Mouse (Mus musculus): ENCODE data around the gene Rab31. TPM values are rescaled to one million over a fixed set of nuclear protein-coding genes. Genes with fewer than 3 reads are reported as not detected.
A peak's percentile ranks its signal among the peaks of the same experiment; 100 is the strongest.

Gene Rab31
- polyA plus RNA-seq, 1 experiment from 2014 or later = 73.0 TPM

DNA sequence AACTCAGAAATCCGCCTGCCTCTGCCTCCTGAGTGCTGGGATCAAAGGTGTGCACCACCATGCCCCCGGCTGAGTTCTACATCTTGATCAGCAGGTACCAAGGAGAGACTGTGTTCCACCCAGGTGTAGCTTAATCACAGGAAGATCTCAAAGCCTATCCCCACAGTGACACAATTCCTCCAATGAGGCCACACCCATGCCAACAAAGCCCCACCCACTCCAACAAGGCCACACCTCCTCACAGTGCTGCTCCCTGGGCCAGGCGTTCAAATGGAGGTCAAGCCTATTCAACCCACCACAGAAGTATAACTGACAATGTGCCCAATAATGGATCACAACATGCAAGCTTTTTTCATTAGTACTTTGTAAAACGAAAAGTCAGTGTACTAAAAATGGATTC is 4.9 kb upstream of the Rab31 start:
- 87% methylated on average over 4 of the region's 4 CpGs for WGBS
- no peak for ATAC-seq (ENCODE audit: low FRiP score)
- no peaks in the 10 kb centered on the region for H3K36me3 ChIP-seq
- H3K4me2 ChIP-seq = no peak overlapping the region
- no peaks in the 10 kb centered on the region for H3K27me3 ChIP-seq
- H3K27ac ChIP-seq = no peak overlapping the region
- no peak overlapping the region for H3K9ac ChIP-seq
- no peaks in the 10 kb centered on the region for H3K9me3 ChIP-seq
- peaks cover 14% of the 10 kb centered on the region for H3K4me1 ChIP-seq (replicated peaks)
- H3K4me3 ChIP-seq = no peak overlapping the region

DNA sequence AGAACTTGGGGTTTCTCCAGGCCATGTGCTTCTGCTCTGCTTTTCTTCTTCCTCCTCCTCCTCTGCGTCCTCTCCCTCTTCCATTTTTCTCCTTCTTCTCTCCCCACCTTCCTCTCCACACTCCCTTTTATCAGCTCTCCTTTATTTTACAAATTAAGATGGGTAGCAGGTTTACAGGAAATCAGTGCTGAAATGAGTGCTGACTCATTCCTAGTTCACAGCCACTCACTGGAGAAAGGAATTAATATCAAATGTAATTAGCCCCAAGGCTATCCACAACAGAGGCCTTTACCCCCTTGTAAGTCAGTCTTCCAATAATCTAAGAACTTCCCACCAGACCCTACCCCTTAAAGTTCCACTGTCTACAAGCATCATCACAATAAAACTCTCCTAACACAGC is 3.7 kb upstream of the Rab31 start:
- WGBS = 87% methylated on average over 1 of the region's 1 CpGs
- Histone ChIP-seq H3K27me3 (no peaks in the 10 kb centered on the region), H3K4me1 (replicated peaks) (peaks cover 16% of the 10 kb centered on the region), H3K9ac (no peak overlapping the region), H3K27ac (no peak overlapping the region), H3K4me3 (no peak overlapping the region), H3K36me3 (no peaks in the 10 kb centered on the region), H3K4me2 (no peak overlapping the region), H3K9me3 (no peaks in the 10 kb centered on the region)
- no peak for ATAC-seq (ENCODE audit: low FRiP score)

DNA sequence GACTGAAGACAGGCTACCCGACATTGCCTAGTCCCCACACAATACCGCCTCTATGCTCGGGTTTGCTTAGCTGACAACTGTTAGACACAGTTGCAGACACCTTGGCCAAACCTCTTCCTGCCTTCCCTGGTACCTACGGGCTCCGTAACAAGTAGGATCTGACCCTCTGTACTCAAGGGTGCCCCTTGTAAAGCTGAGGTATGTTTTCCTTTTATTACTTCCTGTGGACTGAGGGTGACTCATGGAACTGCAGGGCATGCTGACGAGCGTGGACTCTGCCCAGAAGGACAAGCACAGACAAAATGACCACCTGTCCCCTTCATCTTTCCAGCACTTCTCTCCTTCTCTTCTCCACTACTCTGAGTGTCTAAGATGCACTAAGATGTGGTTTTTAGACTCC is 1.9 kb upstream of the Rab31 start:
- no peaks in the 10 kb centered on the region for H3K27me3 ChIP-seq
- H3K9me3 ChIP-seq = no peaks in the 10 kb centered on the region
- no peak overlapping the region for H3K4me3 ChIP-seq
- peaks cover 33% of the 10 kb centered on the region for H3K4me1 ChIP-seq (replicated peaks)
- H3K36me3 ChIP-seq = no peaks in the 10 kb centered on the region
- H3K9ac ChIP-seq = no peak overlapping the region
- H3K27ac ChIP-seq = no peak overlapping the region
- ATAC-seq (ENCODE audit: low FRiP score) = no peak
- 75% methylated on average over 7 of the region's 7 CpGs for WGBS
- H3K4me2 ChIP-seq = no peak overlapping the region

DNA sequence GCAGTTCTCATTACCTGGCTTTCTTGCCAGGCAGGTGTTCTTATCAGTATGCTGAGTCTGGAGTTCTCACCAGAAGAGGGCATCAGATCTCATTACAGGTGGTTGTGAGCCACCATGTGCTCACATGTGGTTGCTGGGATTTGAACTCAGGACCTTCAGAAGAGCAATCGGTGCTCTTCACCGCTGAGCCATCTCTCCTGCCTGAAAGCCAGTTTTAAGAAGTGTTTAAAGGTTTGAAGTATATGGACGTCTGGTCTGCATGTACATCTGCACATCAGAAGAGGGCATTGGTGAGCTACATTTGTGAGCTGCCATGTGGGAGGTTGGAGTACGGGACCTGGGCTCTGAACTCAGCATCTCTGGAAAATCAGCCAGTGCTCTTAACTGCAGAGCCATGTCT is 1.1 kb upstream of the Rab31 start:
- Histone ChIP-seq H3K4me3 (no peak overlapping the region), H3K9ac (no peak overlapping the region), H3K27me3 (no peaks in the 10 kb centered on the region), H3K4me1 (replicated peaks) (peaks cover 42% of the 10 kb centered on the region), H3K4me2 (no peak overlapping the region), H3K27ac (no peak overlapping the region), H3K36me3 (no peaks in the 10 kb centered on the region), H3K9me3 (no peaks in the 10 kb centered on the region)
- no peak for ATAC-seq (ENCODE audit: low FRiP score)
- WGBS = 64% methylated on average over 4 of the region's 4 CpGs

DNA sequence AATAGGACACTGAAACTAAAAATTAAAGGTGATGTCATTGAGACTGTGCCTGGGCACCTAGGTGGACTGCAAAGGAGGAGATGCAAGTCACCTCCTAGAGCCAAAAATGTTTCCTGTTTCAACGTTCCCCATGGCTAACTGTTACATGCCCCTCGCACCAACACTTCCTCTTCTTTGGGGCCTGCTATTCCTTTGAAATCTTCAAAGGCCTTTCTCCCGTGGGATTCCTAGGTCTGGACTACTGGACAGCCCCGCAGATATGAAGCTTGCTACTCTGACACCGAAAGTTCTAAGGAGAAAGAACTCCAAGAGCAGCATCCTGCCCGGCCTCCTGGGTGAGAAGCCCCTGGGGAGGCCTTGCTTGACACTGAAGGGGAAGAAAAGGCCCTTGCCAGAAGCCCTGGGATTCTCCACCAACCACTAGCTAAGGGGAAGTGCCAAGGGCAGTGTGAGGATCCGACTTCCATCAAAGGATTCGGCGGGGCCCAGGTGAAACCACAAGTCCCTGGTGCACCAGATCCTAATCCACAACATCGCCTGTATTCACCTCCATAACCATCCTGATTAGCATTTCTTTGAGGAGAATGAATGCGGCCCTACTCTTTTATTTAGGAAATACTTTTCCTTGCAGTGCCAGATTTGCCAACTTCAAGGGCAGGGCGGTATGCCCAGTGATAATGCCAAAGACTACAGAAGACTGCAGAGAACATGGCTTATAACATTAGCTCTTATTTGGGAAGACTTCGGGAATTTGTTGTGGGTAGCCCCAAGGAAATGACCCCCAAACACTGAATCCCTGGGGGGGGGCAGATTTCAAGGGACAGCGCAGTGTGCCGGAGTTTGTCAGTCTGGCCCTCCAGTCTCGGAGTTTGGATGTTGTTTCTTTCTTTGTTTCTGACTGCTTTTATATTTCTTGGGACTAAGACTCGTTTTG is 1.3 kb downstream of the Rab31 start:
- ATAC-seq (ENCODE audit: low FRiP score) = no peak
- no peaks in the 10 kb centered on the region for H3K9me3 ChIP-seq
- 16% methylated on average over 17 of the region's 17 CpGs for WGBS
- H3K27me3 ChIP-seq = no peaks in the 10 kb centered on the region
- peak overlapping the region; percentile 94 for H3K9ac ChIP-seq
- peaks cover 54% of the 10 kb centered on the region for H3K4me1 ChIP-seq (replicated peaks)
- peak overlapping the region; percentile 67 for H3K4me3 ChIP-seq
- peak overlapping the region; percentile 72 for H3K4me2 ChIP-seq
- H3K27ac ChIP-seq = no peak overlapping the region
- peaks cover 4% of the 10 kb centered on the region; the same call in 1 of the 2 replicates for H3K36me3 ChIP-seq

DNA sequence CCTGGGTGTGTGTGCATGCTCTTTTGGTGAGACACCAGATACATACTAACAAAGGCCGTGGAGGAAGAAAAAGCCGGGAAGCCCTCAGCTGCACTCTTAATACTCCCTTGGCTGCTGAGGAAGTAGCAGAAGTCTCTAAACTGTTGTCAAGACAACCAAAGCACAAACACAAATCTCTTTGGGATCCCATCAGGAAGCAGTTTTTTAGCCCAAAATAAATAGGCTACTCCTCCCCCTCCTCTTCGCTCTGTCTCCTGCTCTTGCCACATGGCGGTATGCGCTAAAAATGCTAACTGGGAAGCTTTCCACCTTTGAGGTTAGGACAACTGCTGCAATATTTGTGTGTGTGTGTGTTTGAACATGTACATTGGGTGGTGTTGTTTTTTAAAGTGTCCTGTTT is 4.1 kb downstream of the Rab31 start:
- no peak for ATAC-seq (ENCODE audit: low FRiP score)
- Histone ChIP-seq H3K4me1 (replicated peaks) (peaks cover 54% of the 10 kb centered on the region), H3K9me3 (no peaks in the 10 kb centered on the region), H3K27ac (peak overlapping the region; percentile 36), H3K9ac (no peak overlapping the region), H3K4me2 (0 out of 2 replicates have a peak overlapping the region, but pooled peaks have one; percentile 10), H3K36me3 (peaks cover 11% of the 10 kb centered on the region; the same call in 1 of the 2 replicates), H3K4me3 (no peak overlapping the region), H3K27me3 (no peaks in the 10 kb centered on the region)
- WGBS = 36% methylated on average over 5 of the region's 5 CpGs

DNA sequence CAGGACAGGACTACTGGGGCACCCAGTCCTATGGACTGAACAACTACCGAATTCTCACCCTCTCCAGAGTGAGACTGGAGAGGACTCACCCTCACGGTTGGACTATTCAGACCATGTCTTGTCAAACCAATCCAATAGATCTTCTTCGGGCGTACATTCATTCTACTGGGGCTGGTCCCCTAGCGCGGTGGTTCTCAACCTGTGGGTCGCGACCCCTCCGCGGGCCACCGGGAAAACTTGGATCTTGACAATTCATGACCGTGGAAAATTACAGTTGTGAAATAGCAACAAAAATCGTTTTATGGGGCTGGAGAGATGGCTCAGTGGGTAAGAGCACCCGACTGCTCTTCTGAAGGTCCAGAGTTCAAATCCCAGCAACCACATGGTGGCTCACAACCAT is 9.3 kb downstream of the Rab31 start:
- Histone ChIP-seq H3K27ac (no peak overlapping the region), H3K36me3 (peaks cover 32% of the 10 kb centered on the region), H3K4me3 (no peak overlapping the region), H3K9ac (no peak overlapping the region), H3K4me1 (replicated peaks) (peaks cover 8% of the 10 kb centered on the region), H3K27me3 (no peaks in the 10 kb centered on the region), H3K9me3 (no peaks in the 10 kb centered on the region), H3K4me2 (no peak overlapping the region)
- WGBS = 95% methylated on average over 14 of the region's 14 CpGs
- no peak for ATAC-seq (ENCODE audit: low FRiP score)

DNA sequence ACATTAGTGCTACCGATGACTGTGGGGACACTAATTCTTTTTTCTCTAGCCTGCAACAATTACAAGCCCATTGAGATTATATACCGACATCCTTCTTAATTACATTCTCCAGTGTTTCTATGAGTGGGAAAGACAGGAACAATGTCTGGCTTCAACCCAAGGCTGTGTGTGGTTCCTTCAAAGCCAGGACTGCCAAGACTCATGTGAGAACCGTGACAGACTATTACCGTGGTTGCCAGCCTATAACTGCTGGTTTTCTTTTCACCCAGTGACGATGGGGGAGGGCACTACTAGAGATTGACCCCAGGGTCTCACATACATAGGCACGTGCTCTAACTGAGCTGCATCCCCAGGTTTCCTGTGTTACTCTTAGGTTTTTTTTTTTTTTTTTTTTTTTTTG is 15.4 kb downstream of the Rab31 start:
- H3K9ac ChIP-seq = no peak overlapping the region
- H3K9me3 ChIP-seq = peaks cover 20% of the 10 kb centered on the region
- no peaks in the 10 kb centered on the region for H3K27me3 ChIP-seq
- no peaks in the 10 kb centered on the region for H3K4me1 ChIP-seq (replicated peaks)
- peak overlapping the region; percentile 55; the same call in 1 of the 2 replicates for H3K27ac ChIP-seq
- 0 out of 2 replicates have a peak, but pooled peaks have one; percentile 36 for ATAC-seq (ENCODE audit: low FRiP score)
- 54% methylated on average over 6 of the region's 6 CpGs for WGBS
- no peak overlapping the region for H3K4me3 ChIP-seq
- peaks cover 34% of the 10 kb centered on the region for H3K36me3 ChIP-seq
- H3K4me2 ChIP-seq = no peak overlapping the region

DNA sequence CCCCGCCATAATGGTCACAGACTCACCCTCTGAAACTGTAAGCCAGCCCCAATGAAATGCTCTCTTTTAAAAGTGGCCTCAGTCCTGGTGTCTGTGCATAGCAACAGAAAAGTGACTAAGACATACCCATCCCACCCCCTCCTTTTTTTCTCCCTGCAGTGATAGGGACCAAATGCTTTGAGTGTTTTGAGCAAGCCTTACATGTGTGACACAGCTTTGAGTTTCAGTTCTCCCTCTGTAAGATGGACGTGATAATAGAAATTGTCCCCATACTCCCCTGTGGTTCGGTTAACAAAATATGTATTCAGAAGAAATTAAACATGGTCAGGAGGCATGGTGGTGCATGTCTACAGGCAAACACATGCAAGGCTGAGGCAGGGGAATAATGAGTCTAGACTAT is 16.7 kb downstream of the Rab31 start:
- H3K4me2 ChIP-seq = no peak overlapping the region
- peaks cover 34% of the 10 kb centered on the region for H3K36me3 ChIP-seq
- H3K4me1 ChIP-seq (replicated peaks) = no peaks in the 10 kb centered on the region
- WGBS = 89% methylated on average over 3 of the region's 3 CpGs
- H3K9me3 ChIP-seq = peaks cover 20% of the 10 kb centered on the region
- H3K27me3 ChIP-seq = no peaks in the 10 kb centered on the region
- H3K4me3 ChIP-seq = no peak overlapping the region
- ATAC-seq (ENCODE audit: low FRiP score) = no peak
- H3K27ac ChIP-seq = no peak overlapping the region
- no peak overlapping the region for H3K9ac ChIP-seq

DNA sequence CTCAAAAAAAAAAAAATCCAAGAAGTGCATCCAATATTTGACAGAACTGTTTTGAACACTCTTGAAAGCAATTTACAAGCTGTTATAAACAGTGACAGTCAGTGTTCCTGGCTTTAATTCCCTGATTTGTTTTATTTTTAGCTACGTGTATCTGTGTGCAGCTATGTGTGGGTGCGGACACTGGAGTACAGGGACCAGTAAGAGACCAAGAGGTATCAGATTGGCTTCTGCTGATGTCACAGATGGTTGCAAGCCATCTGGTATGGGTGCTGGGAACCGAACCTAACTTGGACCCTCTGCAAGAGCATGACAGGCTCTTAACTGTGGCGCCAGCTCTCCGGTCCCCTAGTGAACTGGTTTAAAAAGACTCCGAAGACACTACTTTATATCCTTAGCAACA is 19.4 kb downstream of the Rab31 start:
- Histone ChIP-seq H3K4me2 (no peak overlapping the region), H3K27ac (no peak overlapping the region), H3K27me3 (no peaks in the 10 kb centered on the region), H3K4me1 (replicated peaks) (no peaks in the 10 kb centered on the region), H3K36me3 (peaks cover 15% of the 10 kb centered on the region), H3K4me3 (no peak overlapping the region), H3K9ac (no peak overlapping the region), H3K9me3 (peaks cover 20% of the 10 kb centered on the region)
- WGBS = 97% methylated on average over 6 of the region's 6 CpGs
- no peak for ATAC-seq (ENCODE audit: low FRiP score)

DNA sequence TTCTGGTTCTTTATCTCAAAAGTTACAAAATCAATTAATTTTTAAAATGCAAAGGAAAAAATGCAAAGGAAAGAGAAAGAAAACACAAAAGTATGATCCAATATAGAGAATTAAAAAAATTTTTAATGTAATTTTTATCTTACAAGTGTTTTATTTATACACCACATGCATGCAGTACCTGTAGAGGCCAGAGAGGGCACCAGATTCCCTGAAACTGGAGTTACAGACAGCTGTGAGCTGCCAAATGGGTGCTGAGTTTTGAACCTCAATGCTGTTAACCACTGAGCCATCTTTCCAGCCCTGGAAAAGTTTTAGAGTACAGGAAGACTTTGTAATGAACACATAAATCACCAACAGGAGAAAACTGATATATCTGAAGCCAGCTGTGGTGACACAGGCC is 22.3 kb downstream of the Rab31 start:
- Histone ChIP-seq H3K9ac (no peak overlapping the region), H3K4me2 (no peak overlapping the region), H3K4me3 (no peak overlapping the region), H3K27me3 (no peaks in the 10 kb centered on the region), H3K36me3 (peaks cover 16% of the 10 kb centered on the region), H3K4me1 (replicated peaks) (0 out of 2 replicates have a peak, but pooled peaks cover 8% of the 10 kb centered on the region), H3K9me3 (peaks cover 20% of the 10 kb centered on the region), H3K27ac (no peak overlapping the region)
- ATAC-seq (ENCODE audit: low FRiP score) = no peak

DNA sequence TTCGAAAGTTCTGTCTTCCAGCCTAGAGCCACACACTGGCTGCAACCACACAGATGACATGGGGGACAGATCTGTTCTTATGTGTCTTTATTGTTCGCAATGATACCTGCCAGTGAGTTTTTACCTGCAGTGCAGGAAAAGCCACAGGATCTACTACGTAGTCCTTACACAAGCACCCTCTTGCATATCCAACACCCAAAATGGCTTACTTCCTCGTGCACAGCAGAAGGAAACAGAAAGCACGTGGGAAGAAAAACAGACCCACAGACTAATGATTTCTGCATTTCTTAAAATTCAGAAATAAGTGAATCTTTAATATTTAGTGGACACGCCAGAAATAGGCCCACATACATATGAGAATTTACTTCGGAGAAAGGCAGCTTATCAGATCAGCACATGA is 22.7 kb downstream of the Rab31 start:
- no peak overlapping the region for H3K4me3 ChIP-seq
- WGBS = 96% methylated on average over 7 of the region's 7 CpGs
- peaks cover 19% of the 10 kb centered on the region for H3K9me3 ChIP-seq
- H3K4me1 ChIP-seq (replicated peaks) = 0 out of 2 replicates have a peak, but pooled peaks cover 8% of the 10 kb centered on the region
- no peak overlapping the region for H3K9ac ChIP-seq
- no peak for ATAC-seq (ENCODE audit: low FRiP score)
- H3K27me3 ChIP-seq = no peaks in the 10 kb centered on the region
- H3K27ac ChIP-seq = no peak overlapping the region
- H3K36me3 ChIP-seq = peaks cover 21% of the 10 kb centered on the region
- no peak overlapping the region for H3K4me2 ChIP-seq

DNA sequence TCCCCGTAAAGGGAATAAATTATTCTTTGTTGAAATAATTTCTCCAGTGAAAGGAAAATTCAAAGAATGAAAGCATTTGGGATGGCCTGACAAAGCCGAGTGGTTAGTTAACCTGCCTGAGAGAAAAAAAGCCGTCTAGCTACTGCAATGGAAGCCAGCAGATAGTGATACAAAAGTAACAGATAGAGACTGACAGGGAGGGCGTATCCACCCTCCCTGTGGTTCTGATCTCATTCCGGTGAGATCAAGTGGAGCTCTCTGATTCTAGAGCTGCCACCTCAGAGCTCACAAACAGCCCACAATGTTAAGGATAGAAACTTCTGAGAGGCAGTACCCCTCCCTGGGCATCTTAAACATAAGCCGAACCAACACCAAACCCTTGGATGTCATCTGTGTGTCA is 23.6 kb downstream of the Rab31 start:
- no peak overlapping the region for H3K4me3 ChIP-seq
- 87% methylated on average over 6 of the region's 6 CpGs for WGBS
- H3K27me3 ChIP-seq = no peaks in the 10 kb centered on the region
- H3K27ac ChIP-seq = no peak overlapping the region
- peaks cover 9% of the 10 kb centered on the region for H3K4me1 ChIP-seq (replicated peaks)
- peaks cover 18% of the 10 kb centered on the region for H3K36me3 ChIP-seq
- no peak overlapping the region for H3K9ac ChIP-seq
- peaks cover 11% of the 10 kb centered on the region for H3K9me3 ChIP-seq
- no peak for ATAC-seq (ENCODE audit: low FRiP score)
- H3K4me2 ChIP-seq = no peak overlapping the region
